Mouse (Mus musculus) megakaryocyte, adult 5-6 weeks (primary cell): ENCODE measurements around the gene Slamf1. TPM values are rescaled to one million over a fixed set of nuclear protein-coding genes. Genes with fewer than 3 reads are reported as not detected.

Experiments
- ATAC-seq: 2 replicates; pipeline ENCODE4 v1.8.0; 2016; ENCODE audit warnings: mild to moderate bottlenecking, inconsistent platforms; ENCODE audit not compliant: poor library complexity, severe bottlenecking
- total RNA-seq, 2 experiments: library from RNA; stranded (forward) in 1 of 2; stranded (reverse) in 1 of 2; fragments of 153-499, 151-499 nt in 1 of 2; fragments of 221-1000, 200-1000 nt in 1 of 2; gene quantifications; 2 replicates each; pipeline versions ENCODE4 v1.2.3 to v1.2.4; 2015 to 2017

Slamf1 gene
- total RNA-seq (2015) (not detected in 2 replicates), total RNA-seq (2017) (not detected in 2 replicates)

- no peak for ATAC-seq
Observed at GRCm38 (mm10) chr1:171766898-171767297, at the start of gene Slamf1. TSS of gene Slamf1 (plus strand) at chr1:171767127.

DNA sequence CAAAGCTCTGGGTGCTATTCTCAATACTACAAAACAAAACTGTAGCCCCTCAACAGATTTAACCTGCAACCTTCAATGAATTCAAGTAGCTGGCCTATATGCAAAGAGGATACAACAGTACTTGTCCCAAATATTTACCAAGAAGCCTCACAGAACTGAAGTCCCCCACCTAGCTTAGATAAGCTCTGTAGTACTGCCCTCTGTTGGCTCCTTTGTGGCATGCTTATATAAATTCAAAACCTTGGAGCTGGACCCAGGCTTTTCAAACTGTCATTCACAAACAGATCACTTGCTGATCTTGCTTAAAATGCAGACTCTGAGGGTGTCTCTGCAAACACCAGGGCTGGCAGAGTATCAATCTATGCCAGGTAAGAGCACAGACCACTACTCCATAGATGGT, 35.7 kb upstream of the Slamf1 start:
- no peak for ATAC-seq

GRCm38 (mm10) chr1:171734898-171735297, 32.0 kb upstream of the Slamf1 start:
- ATAC-seq: peak; percentile 45

DNA sequence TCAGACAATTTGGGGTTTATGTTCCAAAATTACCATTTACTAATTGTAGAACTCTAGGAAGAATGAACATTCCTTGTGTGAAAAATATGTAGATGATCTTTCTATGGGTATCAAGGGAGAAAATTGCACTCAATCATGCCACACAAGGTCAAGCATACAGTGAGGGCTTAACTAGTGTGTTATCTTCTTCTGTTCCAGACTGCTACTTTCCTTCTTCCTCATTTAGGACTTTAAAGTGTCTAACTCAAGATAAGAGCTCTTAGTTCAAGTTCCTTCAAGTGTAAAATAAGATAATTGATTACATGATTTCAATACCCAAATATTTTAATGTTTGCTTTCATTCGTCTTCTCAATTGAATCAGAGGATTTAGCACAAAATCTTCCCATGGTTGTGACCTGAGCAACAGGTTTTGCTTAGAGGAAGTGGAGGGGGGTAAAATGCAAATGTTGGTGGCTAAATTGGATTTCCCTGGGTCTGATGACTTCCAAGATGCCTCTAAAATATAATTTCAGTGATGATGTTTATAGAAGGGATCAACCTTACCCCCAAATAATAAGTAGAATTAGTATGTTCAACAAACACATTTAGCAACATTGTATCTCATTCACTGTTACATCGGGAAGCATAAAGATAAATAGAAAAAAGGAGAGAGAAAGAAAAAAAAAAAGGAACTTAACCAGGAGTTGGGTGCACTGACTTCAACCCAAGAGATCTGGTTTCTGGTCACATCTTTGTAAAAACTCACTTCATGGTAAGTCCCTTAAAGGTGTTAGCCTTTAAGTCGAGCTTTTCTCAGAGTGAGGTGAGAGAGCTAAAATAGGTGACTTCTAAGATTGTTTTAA, 18.6 kb upstream of the Slamf1 start:
- no peak for ATAC-seq

GRCm38 (mm10) chr1:171761853-171762448, 5.0 kb upstream of the Slamf1 start:
- ATAC-seq: peak; percentile 33

GRCm38 (mm10) chr1:171770996-171771395, 4.1 kb downstream of the Slamf1 start:
- ATAC-seq: no peak

DNA sequence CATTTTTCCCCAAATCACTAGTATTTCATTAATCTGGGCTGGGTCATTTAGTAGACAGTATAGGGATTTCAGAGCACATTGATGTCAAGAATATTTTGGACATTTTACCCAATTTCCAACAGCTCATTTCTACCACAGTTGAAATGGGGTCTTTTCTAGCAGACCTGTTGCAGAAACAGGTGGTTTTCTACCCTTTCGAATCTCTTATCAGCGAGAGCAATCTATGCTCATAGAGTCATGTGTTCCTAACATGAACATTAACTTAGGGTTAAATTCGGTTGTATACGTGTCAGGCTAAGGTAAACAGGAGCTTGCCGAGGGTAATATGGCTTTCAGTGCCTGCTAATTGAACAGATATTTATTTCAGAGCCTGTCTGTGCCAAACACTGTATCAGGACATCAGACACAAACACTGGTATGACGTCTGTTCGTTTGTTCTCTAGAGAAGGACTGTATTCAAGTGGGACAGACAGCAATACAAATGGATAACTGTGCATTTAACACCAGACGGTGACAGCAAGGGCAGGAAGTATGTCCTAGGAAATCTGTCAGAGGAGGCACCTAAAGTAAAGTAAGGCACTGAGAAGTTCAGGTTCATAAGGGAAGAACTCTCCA, 5.3 kb downstream of the Slamf1 start:
- no peak for ATAC-seq

- no peak for ATAC-seq
Observed at GRCm38 (mm10) chr1:171773232-171773989, 6.5 kb downstream of the Slamf1 start.

DNA sequence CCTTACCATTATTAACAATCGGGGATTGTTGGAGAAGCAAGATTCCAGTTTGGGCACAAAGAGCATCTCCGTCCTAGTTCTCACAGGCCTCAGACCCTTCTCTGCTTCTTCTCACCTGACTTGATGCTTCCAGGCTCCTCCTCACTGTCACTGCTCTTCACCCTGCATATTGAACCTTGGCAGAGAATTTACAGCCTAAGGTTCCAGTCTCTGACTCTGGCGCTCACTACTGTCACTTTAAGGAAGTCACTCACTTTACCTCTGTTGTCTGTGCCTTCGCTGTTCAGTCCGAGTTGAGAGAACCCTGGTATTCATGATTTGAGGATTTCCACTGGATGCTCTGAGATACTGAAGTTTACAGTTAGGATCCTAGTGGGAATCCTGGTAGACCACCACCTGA, 7.3 kb downstream of the Slamf1 start:
- ATAC-seq: no peak

DNA sequence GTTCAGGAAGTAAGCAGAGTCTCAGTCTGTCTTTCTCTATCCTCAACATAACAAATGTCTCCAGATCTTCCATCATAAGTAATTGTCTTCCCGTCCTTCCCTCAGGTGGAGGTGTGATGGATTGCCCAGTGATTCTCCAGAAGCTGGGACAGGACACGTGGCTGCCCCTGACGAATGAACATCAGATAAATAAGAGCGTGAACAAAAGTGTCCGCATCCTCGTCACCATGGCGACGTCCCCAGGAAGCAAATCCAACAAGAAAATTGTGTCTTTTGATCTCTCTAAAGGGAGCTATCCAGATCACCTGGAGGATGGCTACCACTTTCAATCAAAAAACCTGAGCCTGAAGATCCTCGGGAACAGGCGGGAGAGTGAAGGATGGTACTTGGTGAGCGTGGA, 7.8 kb downstream of the Slamf1 start:
- no peak for ATAC-seq

DNA sequence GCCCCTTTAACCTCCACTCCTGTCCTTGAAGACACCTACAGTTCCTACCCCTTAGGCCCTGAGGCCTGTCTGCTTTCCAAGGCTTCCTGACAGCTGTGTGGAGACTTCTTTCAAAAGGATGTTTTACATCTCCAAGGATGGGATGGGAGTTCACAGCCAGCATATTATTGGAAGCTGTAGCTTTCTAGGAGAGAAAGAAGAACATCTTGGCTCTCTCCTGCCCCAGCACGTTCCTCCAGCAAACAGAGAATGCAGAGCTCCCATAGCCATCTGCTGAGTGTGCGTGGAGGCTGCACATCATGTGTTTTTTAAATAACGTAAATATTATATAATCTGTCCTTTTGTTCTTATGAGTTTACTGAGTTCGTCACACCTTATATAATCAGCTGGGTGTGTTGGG, 8.9 kb downstream of the Slamf1 start:
- ATAC-seq: no peak

GRCm38 (mm10) chr1:171777026-171777425, 10.1 kb downstream of the Slamf1 start:
- ATAC-seq: no peak

- no peak for ATAC-seq
Observed at GRCm38 (mm10) chr1:171782287-171782915, 15.5 kb downstream of the Slamf1 start.

DNA sequence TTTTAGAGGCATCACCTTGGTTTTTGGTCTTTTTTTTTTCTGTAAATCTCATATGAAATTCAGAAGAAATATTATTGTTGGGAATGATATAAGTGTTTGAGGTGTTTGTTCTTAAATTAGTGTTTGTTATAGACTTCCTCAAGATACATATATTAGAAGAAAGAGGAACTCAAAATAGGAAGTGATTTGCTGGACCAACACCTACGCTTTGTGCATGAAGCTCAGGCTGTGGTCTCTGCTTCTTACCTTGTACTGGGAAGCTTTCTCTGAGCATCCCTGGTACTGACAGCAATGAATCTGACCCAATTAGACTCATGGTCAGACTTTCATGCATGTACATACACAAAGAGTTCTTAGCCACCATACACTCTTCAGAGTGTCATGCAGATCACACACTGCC, 18.9 kb downstream of the Slamf1 start:
- ATAC-seq: peak; percentile 74

- no peak for ATAC-seq
Observed at GRCm38 (mm10) chr1:171787281-171788015, 20.5 kb downstream of the Slamf1 start.

GRCm38 (mm10) chr1:171788461-171789283, 21.7 kb downstream of the Slamf1 start:
- no peak for ATAC-seq

GRCm38 (mm10) chr1:171789407-171789806, 22.5 kb downstream of the Slamf1 start:
- ATAC-seq: no peak

DNA sequence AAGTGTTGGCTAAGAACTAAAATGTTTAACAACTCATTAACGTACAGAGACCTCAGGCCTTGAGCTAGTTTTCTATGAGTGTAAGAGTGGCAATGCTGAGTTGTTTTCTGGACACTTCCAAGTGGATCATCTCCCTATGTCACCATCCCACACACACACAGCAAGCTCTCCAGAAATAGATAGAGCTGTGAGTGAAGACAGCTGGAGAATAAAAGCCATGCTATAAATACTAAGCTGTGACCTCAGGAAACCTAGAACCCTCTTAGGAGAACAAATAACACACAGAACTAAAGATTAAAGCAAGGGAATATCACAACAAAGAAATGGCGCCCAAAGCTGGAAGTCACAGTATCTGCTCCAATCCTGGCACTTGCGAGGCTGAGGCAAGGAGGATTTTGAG, 24.6 kb downstream of the Slamf1 start:
- ATAC-seq: no peak

DNA sequence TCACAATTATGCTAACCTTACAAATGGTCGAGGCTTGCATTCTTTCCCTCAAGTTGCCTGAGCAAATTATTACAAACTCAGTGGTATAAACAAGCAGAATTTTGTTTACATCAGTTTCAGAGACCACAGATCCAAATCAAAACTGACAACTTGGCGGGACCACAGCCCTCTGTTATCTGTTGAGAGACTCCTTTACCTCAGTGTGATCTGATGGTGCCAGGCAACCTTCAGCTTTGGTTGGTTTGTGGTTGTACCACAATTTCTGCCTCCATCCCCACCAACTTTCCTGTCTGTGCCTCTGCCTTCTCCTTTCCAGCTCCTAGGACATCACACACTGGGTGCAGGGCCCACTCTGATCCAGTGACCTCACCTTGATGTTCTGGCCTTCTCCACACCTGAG, 29.3 kb downstream of the Slamf1 start:
- ATAC-seq: no peak
